Mouse (Mus musculus) forebrain, embryonic 14.5 days (tissue): ENCODE measurements around the gene Ube2o. TPM values are rescaled to one million over a fixed set of nuclear protein-coding genes. Genes with fewer than 3 reads are reported as not detected.
A peak's percentile ranks its signal among the peaks of the same experiment; 100 is the strongest.
"Not testable (repeated sequence)": the region's sequence is repeated elsewhere in the genome, so short reads cannot be mapped to it uniquely, and the experiment has no call there.

ENCODE experiments used
- ATAC-seq: fragments of 200-750 bp; cut with Nextera tagmentation; 2 replicates; pipeline ENCODE4 v1.8.0; 2017; ENCODE audit warnings: mild to moderate bottlenecking, moderate library complexity
- DNase-seq: peaks from one replicate; pipeline ENCODE4 v3.0.0-alpha.2; 2015; ENCODE audit warnings: low spot score
- H3K27ac ChIP-seq: fragments of 300-500 bp; sonication (generic); 2 replicates; pipeline ENCODE4 v1.5.1; 2014; ENCODE audit warnings: low read depth, mild to moderate bottlenecking, control low read depth, low read length, moderate library complexity
- H3K27me3 ChIP-seq: fragments of 300-500 bp; sonication (generic); replicated peaks from 2 replicates; pipeline ENCODE4 v1.6.1; 2014; ENCODE audit warnings: low read length, control low read depth, mixed read lengths; ENCODE audit not compliant: control insufficient read depth, insufficient read depth
- H3K36me3 ChIP-seq: fragments of 300-500 bp; sonication (generic); 2 replicates; pipeline ENCODE4 v1.6.1; 2014; ENCODE audit warnings: low read length, control low read depth; ENCODE audit not compliant: control insufficient read depth, insufficient read depth
- H3K4me1 ChIP-seq: fragments of 300-500 bp; sonication (generic); 2 replicates; pipeline ENCODE4 v1.6.1; 2014; ENCODE audit warnings: antibody characterized with exemption, low read length, control low read depth; ENCODE audit not compliant: control insufficient read depth, insufficient read depth
- H3K4me2 ChIP-seq: fragments of 300-500 bp; sonication (generic); 2 replicates; pipeline ENCODE4 v1.6.1; 2014; ENCODE audit warnings: mild to moderate bottlenecking, control low read depth, low read length
- H3K4me3 ChIP-seq: fragments of 300-500 bp; sonication (generic); 2 replicates; pipeline ENCODE4 v1.5.1; 2014; ENCODE audit warnings: low read depth, low read length, control low read depth
- H3K9ac ChIP-seq: fragments of 300-500 bp; sonication (generic); 2 replicates; pipeline ENCODE4 v1.6.1; 2014; ENCODE audit warnings: mild to moderate bottlenecking, low read length, control low read depth, moderate library complexity
- H3K9me3 ChIP-seq: fragments of 300-500 bp; sonication (generic); replicated peaks from 2 replicates; pipeline ENCODE4 v1.6.1; 2016; ENCODE audit warnings: low read length, control low read depth, mixed read lengths; ENCODE audit not compliant: control insufficient read depth
- WGBS: fragments of 180-500 bp; shearing (Covaris S2); extraction: QIAGEN DNeasy Blood & Tissue Kit; methylation state at CpG from one replicate; pipeline ENCODE4 v1.1.7; 2014; 5-methylcytosine and 5-hydroxymethylcytosine counted together
- polyA plus RNA-seq: library from polyadenylated mRNA; unstranded; fragments of >200 nt; fragmentation: Nextera tagmentation; extraction: Ambion mirVana; gene quantifications from 2 replicates; pipeline ENCODE4 v1.2.1, GENCODE M21; 2014

Ube2o gene
- polyA plus RNA-seq, 1 experiment from 2014 or later: 16.7 TPM

- Histone ChIP-seq H3K27ac (no peak within 1 kb of the TSS), H3K4me3 (no peak within 1 kb of the TSS), H3K9ac (no peak within 1 kb of the TSS), H3K4me2 (no peak within 1 kb of the TSS), H3K27me3 (no peaks in the 10 kb centered on the region), H3K36me3 (no peaks in the 10 kb centered on the region), H3K4me1 (peaks cover 7% of the 10 kb centered on the region), H3K9me3 (no peaks in the 10 kb centered on the region; the same call in 1 of the 2 replicates)
- no peak for ATAC-seq
- WGBS: 25% methylated on average over 4 of the region's 4 CpGs
- peak; percentile 58 for DNase-seq
Measured at GRCm38 (mm10) chr11:116493795-116494252, 87.4 kb downstream of the Ube2o start, which contains the start of gene Prpsap1. Gene Prpsap1 (minus strand): TSS chr11:116494202.

- WGBS: 90% methylated on average over 5 of the region's 5 CpGs
- no peak for ATAC-seq
Measured at GRCm38 (mm10) chr11:116493191-116493590, 88.1 kb downstream of the Ube2o start.

DNA sequence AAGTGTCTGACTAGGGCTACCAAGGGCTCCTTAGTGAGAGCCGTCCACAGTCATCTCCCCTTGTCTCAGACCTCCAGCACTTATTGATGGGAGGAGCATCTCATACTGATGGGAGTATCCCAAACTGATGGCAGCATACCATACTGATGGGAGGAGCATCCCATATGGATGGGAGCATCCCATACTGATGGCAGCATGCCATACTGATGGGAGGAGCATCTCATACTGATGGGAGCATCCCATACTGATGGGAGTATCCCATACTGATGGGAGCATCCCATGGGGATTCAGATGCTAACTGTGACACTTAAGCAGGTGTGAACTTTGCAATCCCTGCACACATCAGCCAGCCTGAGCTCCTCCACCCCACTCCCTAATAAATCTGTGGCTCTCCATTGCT is 88.7 kb downstream of the Ube2o start:
- ATAC-seq, H3K9me3 ChIP-seq, H3K9ac ChIP-seq, H3K4me2 ChIP-seq, H3K27ac ChIP-seq, H3K4me3 ChIP-seq, H3K27me3 ChIP-seq, DNase-seq, H3K4me1 ChIP-seq, H3K36me3 ChIP-seq: not testable (repeated sequence)
- WGBS: 100% methylated on average over 1 of the region's 1 CpGs

More at GRCm38 (mm10) chr11:116493191-116493590, 88.1 kb downstream of the Ube2o start:
- Histone ChIP-seq H3K9me3 (no peaks in the 10 kb centered on the region; the same call in 1 of the 2 replicates), H3K4me3 (no peak overlapping the region), H3K36me3 (no peaks in the 10 kb centered on the region), H3K4me1 (peaks cover 8% of the 10 kb centered on the region), H3K9ac (no peak overlapping the region), H3K4me2 (no peak overlapping the region), H3K27ac (no peak overlapping the region), H3K27me3 (no peaks in the 10 kb centered on the region)
- DNase-seq: no peak

DNA sequence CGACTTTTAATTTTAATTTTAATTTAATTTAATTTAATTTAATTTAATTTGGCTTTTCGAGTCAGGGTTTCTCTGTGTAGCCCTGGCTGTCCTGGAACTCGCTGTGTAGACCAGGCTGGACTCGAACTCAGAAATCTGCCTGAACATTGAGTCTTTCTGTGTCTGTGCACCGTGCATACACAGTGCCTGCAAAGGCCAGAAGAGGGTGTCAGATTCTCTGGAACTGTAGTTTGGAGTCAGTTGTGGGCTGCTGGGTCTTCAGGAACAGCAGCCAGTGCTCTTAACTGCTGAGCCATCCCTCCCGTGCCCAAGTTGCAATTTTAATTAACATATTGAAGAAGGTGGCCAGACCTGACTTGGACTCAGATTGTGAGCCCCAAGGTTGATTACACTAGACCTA is 89.9 kb downstream of the Ube2o start:
- peaks cover 8% of the 10 kb centered on the region for H3K4me1 ChIP-seq
- H3K27me3 ChIP-seq: no peaks in the 10 kb centered on the region
- peaks cover 16% of the 10 kb centered on the region for H3K36me3 ChIP-seq
- ATAC-seq (no peak), DNase-seq (no peak)
- no peak overlapping the region; the same call in 1 of the 2 replicates for H3K4me2 ChIP-seq
- no peaks in the 10 kb centered on the region for H3K9me3 ChIP-seq
- H3K9ac ChIP-seq: peak overlapping the region; percentile 97
- WGBS: 74% methylated on average over 6 of the region's 6 CpGs
- no peak overlapping the region for H3K4me3 ChIP-seq
- no peak overlapping the region for H3K27ac ChIP-seq

DNA sequence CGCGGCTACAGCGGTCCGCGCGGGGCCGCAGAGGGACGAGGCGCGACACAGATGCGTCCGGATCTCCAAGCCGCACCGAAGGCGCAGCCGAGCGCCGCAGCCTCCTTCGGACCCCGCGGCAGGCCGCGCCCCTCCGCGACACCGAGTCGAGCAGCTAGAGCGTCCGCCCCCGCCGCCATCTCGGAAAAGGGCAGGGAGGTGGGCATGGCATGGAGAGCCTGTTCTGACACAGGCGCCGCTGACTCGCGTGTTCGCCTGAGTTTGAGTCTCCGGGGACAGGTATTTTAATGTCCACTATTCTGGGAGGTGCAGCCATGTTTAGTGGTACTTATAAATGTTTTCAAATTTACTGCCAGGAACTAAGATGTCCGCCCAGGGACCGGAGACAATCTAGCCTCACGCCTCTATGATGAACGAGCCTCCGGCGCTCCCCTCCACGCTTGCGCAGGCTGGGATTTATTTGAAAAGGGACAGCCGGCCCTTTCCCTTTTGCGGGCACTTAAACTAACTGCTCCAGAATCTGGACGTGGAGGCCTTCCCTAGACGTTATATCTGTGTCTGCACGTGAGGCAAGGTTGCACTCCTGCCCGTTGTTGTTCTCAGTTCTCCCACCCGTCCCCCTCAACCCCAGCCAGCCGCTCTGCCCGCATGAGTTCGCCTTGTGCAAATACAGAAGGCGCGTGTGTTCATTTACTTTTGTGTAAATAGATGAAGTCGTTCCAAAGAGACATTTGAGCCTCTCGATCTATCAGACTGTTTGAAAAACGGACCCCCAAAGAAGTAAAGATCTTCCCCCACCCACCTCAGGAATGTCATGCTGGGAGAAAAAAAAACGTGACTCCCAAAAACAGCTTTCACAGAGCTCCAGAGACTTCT is 90.8 kb downstream of the Ube2o start:
- DNase-seq (peak; percentile 94), ATAC-seq (peak; percentile 95)
- Histone ChIP-seq H3K9ac (peak overlapping the region; percentile 97), H3K4me1 (peaks cover 8% of the 10 kb centered on the region), H3K4me2 (peak overlapping the region; percentile 73), H3K27me3 (no peaks in the 10 kb centered on the region), H3K9me3 (no peaks in the 10 kb centered on the region), H3K4me3 (peak overlapping the region; percentile 99), H3K27ac (peak overlapping the region; percentile 87), H3K36me3 (peaks cover 24% of the 10 kb centered on the region)
- WGBS: under 1% methylated on average over 62 of the region's 62 CpGs

GRCm38 (mm10) chr11:116489771-116490231 is 91.4 kb downstream of the Ube2o start:
- peaks cover 31% of the 10 kb centered on the region for H3K36me3 ChIP-seq
- H3K27me3 ChIP-seq: no peaks in the 10 kb centered on the region
- no peaks in the 10 kb centered on the region for H3K9me3 ChIP-seq
- H3K9ac ChIP-seq: peak overlapping the region; percentile 97
- ATAC-seq (peak; percentile 56), DNase-seq (peak; percentile 23)
- H3K4me3 ChIP-seq: peak overlapping the region; percentile 99
- peak overlapping the region; percentile 87 for H3K27ac ChIP-seq
- peaks cover 8% of the 10 kb centered on the region for H3K4me1 ChIP-seq
- peak overlapping the region; percentile 73 for H3K4me2 ChIP-seq
- WGBS: 0% methylated on average over 36 of the region's 39 CpGs

- no peak overlapping the region for H3K27ac ChIP-seq
- H3K4me3 ChIP-seq: peak overlapping the region; percentile 99
- H3K4me1 ChIP-seq: peaks cover 8% of the 10 kb centered on the region
- H3K4me2 ChIP-seq: peak overlapping the region; percentile 73
- H3K36me3 ChIP-seq: peaks cover 39% of the 10 kb centered on the region
- DNase-seq (no peak), ATAC-seq (no peak)
- no peaks in the 10 kb centered on the region for H3K27me3 ChIP-seq
- no peaks in the 10 kb centered on the region for H3K9me3 ChIP-seq
- 72% methylated on average over 14 of the region's 14 CpGs for WGBS
- H3K9ac ChIP-seq: peak overlapping the region; percentile 97
Measured at GRCm38 (mm10) chr11:116488693-116489375, 92.4 kb downstream of the Ube2o start.

- H3K9ac ChIP-seq: no peak overlapping the region
- DNase-seq (no peak), ATAC-seq (no peak)
- H3K27ac ChIP-seq: no peak overlapping the region
- H3K4me3 ChIP-seq: no peak overlapping the region
- H3K9me3 ChIP-seq: no peaks in the 10 kb centered on the region
- H3K36me3 ChIP-seq: peaks cover 45% of the 10 kb centered on the region
- no peaks in the 10 kb centered on the region for H3K27me3 ChIP-seq
- H3K4me2 ChIP-seq: no peak overlapping the region
- H3K4me1 ChIP-seq: peaks cover 8% of the 10 kb centered on the region
Measured at GRCm38 (mm10) chr11:116488207-116488606, 93.0 kb downstream of the Ube2o start.
